Mouse (Mus musculus) MEL (cell line): Measurements from ENCODE around the gene Traf5. TPM values are rescaled to one million over a fixed set of nuclear protein-coding genes. Genes with fewer than 3 reads are reported as not detected.

ENCODE experiments used
- DNase-seq: peaks from one replicate; pipeline ENCODE4 v3.0.0; 2011; ENCODE audit warnings: low read depth, low spot score
- H3K27ac ChIP-seq: 2 replicates; pipeline ENCODE4 v1.5.1; 2012; ENCODE audit warnings: low read depth, mild to moderate bottlenecking, control low read depth, low read length, moderate library complexity; ENCODE audit not compliant: control insufficient read depth
- H3K27me3 ChIP-seq, 2 experiments: fragments of 150-350 bp in 1 of 2; sonication (generic) in 1 of 2; 2 replicates each; pipeline ENCODE4 v1.6.1; 2012; ENCODE audit warnings: low read length in 2 of 2, mild to moderate bottlenecking in 2 of 2, improper control_type of control experiment in 1 of 2, moderate library complexity in 1 of 2; ENCODE audit not compliant: insufficient read depth in 2 of 2, control insufficient read depth in 1 of 2
- H3K36me3 ChIP-seq, 2 experiments: 2 replicates each; pipeline ENCODE4 v1.6.1; 2012 to 2014; ENCODE audit warnings: low read length in 2 of 2, improper control_type of control experiment in 1 of 2, inconsistent platforms in 1 of 2, mild to moderate bottlenecking in 1 of 2; ENCODE audit not compliant: insufficient read depth in 2 of 2, control insufficient read depth in 1 of 2
- H3K4me1 ChIP-seq, 2 experiments: fragments of 150-350 bp in 1 of 2; sonication (generic) in 1 of 2; 2 replicates each; pipeline ENCODE4 v1.6.1; 2012; ENCODE audit warnings: low read length in 2 of 2, improper control_type of control experiment in 1 of 2, mild to moderate bottlenecking in 1 of 2; ENCODE audit not compliant: insufficient read depth in 2 of 2, control insufficient read depth in 1 of 2
- H3K4me3 ChIP-seq, 2 experiments: fragments of 150-350 bp in 1 of 2; sonication (generic) in 1 of 2; 2 replicates each; pipeline ENCODE4 v1.5.1; 2012; ENCODE audit warnings: low read depth in 2 of 2, low read length in 2 of 2, mild to moderate bottlenecking in 2 of 2, moderate library complexity in 2 of 2, control low read depth in 1 of 2, improper control_type of control experiment in 1 of 2; ENCODE audit not compliant: control insufficient read depth in 1 of 2, insufficient read depth in 1 of 2
- H3K79me2 ChIP-seq: 2 replicates; pipeline ENCODE4 v1.6.1; 2012; ENCODE audit warnings: mild to moderate bottlenecking, low read length, moderate library complexity; ENCODE audit not compliant: control insufficient read depth, poor library complexity, insufficient read depth
- H3K9ac ChIP-seq: 2 replicates; pipeline ENCODE4 v1.6.1; 2012; ENCODE audit warnings: low read depth, mild to moderate bottlenecking, control low read depth, low read length, moderate library complexity; ENCODE audit not compliant: control insufficient read depth, poor library complexity, severe bottlenecking
- H3K9me3 ChIP-seq: fragments of 150-350 bp; sonication (generic); replicated peaks from 2 replicates; pipeline ENCODE4 v1.6.1; 2012; ENCODE audit warnings: mild to moderate bottlenecking, low read length, improper control_type of control experiment, moderate library complexity; ENCODE audit not compliant: insufficient read depth
- BHLHE40 ChIP-seq: IDR thresholded peaks from 2 replicates; pipeline ENCODE4 v1.6.1; 2012; ENCODE audit warnings: low read depth, mild to moderate bottlenecking, inconsistent platforms, low read length, improper control_type of control experiment, borderline replicate concordance
- CHD1 ChIP-seq: IDR thresholded peaks from 2 replicates; pipeline ENCODE4 v1.6.1; 2012; ENCODE audit warnings: low read depth, mild to moderate bottlenecking, inconsistent platforms, low read length, improper control_type of control experiment
- E2F4 ChIP-seq: IDR thresholded peaks from 2 replicates; pipeline ENCODE4 v1.6.1; 2011; ENCODE audit warnings: low read depth, low read length, improper control_type of control experiment, borderline replicate concordance
- GABPA ChIP-seq: IDR thresholded peaks from 2 replicates; pipeline ENCODE4 v1.6.1; 2012; ENCODE audit warnings: low read depth, mild to moderate bottlenecking, inconsistent platforms, low read length, improper control_type of control experiment, moderate library complexity
- GATA1 ChIP-seq: IDR thresholded peaks from 2 replicates; pipeline ENCODE4 v1.6.1; 2011; ENCODE audit warnings: low read depth, low read length, improper control_type of control experiment
- HCFC1 ChIP-seq: IDR thresholded peaks from 2 replicates; pipeline ENCODE4 v1.6.1; 2012; ENCODE audit warnings: low read depth, mild to moderate bottlenecking, inconsistent platforms, low read length, improper control_type of control experiment, moderate library complexity
- JUND ChIP-seq: IDR thresholded peaks from 2 replicates; pipeline ENCODE4 v1.6.1; 2011; ENCODE audit warnings: low read depth, mild to moderate bottlenecking, improper control_type of control experiment, low read length
- MAFK ChIP-seq: IDR thresholded peaks from 2 replicates; pipeline ENCODE4 v1.6.1; 2011; ENCODE audit warnings: low read depth, mild to moderate bottlenecking, low read length, improper control_type of control experiment, borderline replicate concordance
- MAX ChIP-seq: IDR thresholded peaks from 2 replicates; pipeline ENCODE4 v1.6.1; 2011; ENCODE audit warnings: low read length, improper control_type of control experiment
- MEF2A ChIP-seq: IDR thresholded peaks from 2 replicates; pipeline ENCODE4 v1.6.1; 2014; ENCODE audit warnings: low read depth, mild to moderate bottlenecking, inconsistent platforms, low read length, improper control_type of control experiment; ENCODE audit not compliant: poor library complexity, insufficient replicate concordance, severe bottlenecking; ENCODE audit errors: extremely low read depth
- MYB ChIP-seq: IDR thresholded peaks from 2 replicates; pipeline ENCODE4 v1.6.1; 2011; ENCODE audit warnings: mild to moderate bottlenecking, low read depth, low read length, improper control_type of control experiment
- RCOR1 ChIP-seq: IDR thresholded peaks from 2 replicates; pipeline ENCODE4 v1.6.1; 2012; ENCODE audit warnings: low read depth, mild to moderate bottlenecking, inconsistent platforms, low read length, improper control_type of control experiment
- SMC3 ChIP-seq: IDR thresholded peaks from 2 replicates; pipeline ENCODE4 v1.6.1; 2011; ENCODE audit warnings: low read depth, low read length, improper control_type of control experiment
- TCF12 ChIP-seq: IDR thresholded peaks from 2 replicates; pipeline ENCODE4 v1.6.1; 2014; ENCODE audit warnings: low read depth, mild to moderate bottlenecking, inconsistent platforms, low read length, improper control_type of control experiment, moderate library complexity
- UBTF ChIP-seq: IDR thresholded peaks from 2 replicates; pipeline ENCODE4 v1.6.1; 2012; ENCODE audit warnings: low read depth, mild to moderate bottlenecking, inconsistent platforms, low read length, improper control_type of control experiment, moderate library complexity, borderline replicate concordance; ENCODE audit not compliant: insufficient read depth
- USF1 ChIP-seq: IDR thresholded peaks from 2 replicates; pipeline ENCODE4 v1.6.1; 2014; ENCODE audit warnings: low read depth, mild to moderate bottlenecking, inconsistent platforms, low read length, improper control_type of control experiment, moderate library complexity
- USF2 ChIP-seq, 2 experiments: IDR thresholded peaks; 2 replicates each; pipeline ENCODE4 v1.6.1; 2011 to 2012; ENCODE audit warnings: improper control_type of control experiment in 2 of 2, low read length in 2 of 2, borderline replicate concordance in 1 of 2, inconsistent platforms in 1 of 2, low read depth in 1 of 2, mild to moderate bottlenecking in 1 of 2; ENCODE audit not compliant: insufficient read depth in 1 of 2
- ZC3H11A ChIP-seq: IDR thresholded peaks from 2 replicates; pipeline ENCODE4 v1.6.1; 2012; ENCODE audit warnings: low read depth, mild to moderate bottlenecking, inconsistent platforms, low read length, improper control_type of control experiment
- ZKSCAN1 ChIP-seq: IDR thresholded peaks from 2 replicates; pipeline ENCODE4 v1.6.1; 2012; ENCODE audit warnings: low read depth, mild to moderate bottlenecking, inconsistent platforms, low read length, improper control_type of control experiment, moderate library complexity
- ZNF384 ChIP-seq: IDR thresholded peaks from 2 replicates; pipeline ENCODE4 v1.6.1; 2012; ENCODE audit warnings: low read depth, mild to moderate bottlenecking, inconsistent platforms, low read length, improper control_type of control experiment
- polyA plus RNA-seq, 2 experiments: library from polyadenylated mRNA; stranded (reverse) in 1 of 2; unstranded in 1 of 2; fragments of >175 nt in 1 of 2; fragments of >200 nt in 1 of 2; gene quantifications; 2 replicates each; pipeline versions ENCODE4 v1.2.1 to v1.2.4; 2012; ENCODE audit warnings: low replicate concordance in 2 of 2, low read depth in 1 of 2; ENCODE audit not compliant: insufficient read length in 2 of 2, insufficient read depth in 1 of 2, missing spikeins in 1 of 2
- total RNA-seq: library from RNA; depleted of rRNA; stranded (reverse); fragments of 300-350 nt; gene quantifications from 2 replicates; pipeline ENCODE4 v1.2.3, GENCODE M21; 2012

Gene Traf5
- total and polyA plus RNA-seq, 3 experiments = 4.0 to 7.3 TPM; not detected in 1

GRCm38 (mm10) chr1:191981426-191982102 is 110.8 kb downstream of the Traf5 start:
- H3K9ac ChIP-seq = no peak overlapping the region
- no peaks in the 10 kb centered on the region for H3K36me3 ChIP-seq
- H3K79me2 ChIP-seq = no peaks in the 10 kb centered on the region
- peaks cover 0 to 4% of the 10 kb centered on the region in 2 experiments; a peak in 2 of 4 replicates for H3K27me3 ChIP-seq
- peak; percentile 10 for DNase-seq
- H3K27ac ChIP-seq = no peak overlapping the region
- no peaks in the 10 kb centered on the region for H3K4me1 ChIP-seq
- H3K9me3 ChIP-seq = no peaks in the 10 kb centered on the region
- H3K4me3 ChIP-seq = no peak overlapping the region
- TF ChIP-seq JUND (no peak), ZKSCAN1 (no peak), E2F4 (no peak), USF2 (IDR thresholded peaks at IDR 0.05; ENCODE audit: borderline replicate concordance in 1 of 2, insufficient read depth in 1 of 2, low read depth in 1 of 2, low read length in 2 of 2) (no peak)

- H3K9ac ChIP-seq = no peak within 1 kb of the TSS
- no peaks in the 10 kb centered on the region for H3K79me2 ChIP-seq
- H3K9me3 ChIP-seq = no peaks in the 10 kb centered on the region
- no peaks in the 10 kb centered on the region for H3K36me3 ChIP-seq
- H3K4me1 ChIP-seq = no peaks in the 10 kb centered on the region
- no peak within 1 kb of the TSS for H3K27ac ChIP-seq
- no peak within 1 kb of the TSS for H3K4me3 ChIP-seq
- peaks cover 0 to 11% of the 10 kb centered on the region in 2 experiments; a peak in 3 of 4 replicates for H3K27me3 ChIP-seq
- TF ChIP-seq USF2 (IDR thresholded peaks at IDR 0.05; ENCODE audit: borderline replicate concordance in 1 of 2, insufficient read depth in 1 of 2, low read depth in 1 of 2, low read length in 2 of 2) (no peak), UBTF (no peak), USF1 (no peak), ZC3H11A (no peak), MAX (no peak), MYB (no peak), MEF2A (no peak), RCOR1 (no peak), GABPA (no peak), BHLHE40 (no peak), HCFC1 (no peak), TCF12 (no peak), SMC3 (no peak), GATA1 (no peak), MAFK (no peak), CHD1 (no peak), ZNF384 (no peak)
- DNase-seq = peak; percentile 10
These were observed 115.2 kb downstream of the Traf5 start, which contains the start of gene Rd3 for GRCm38 (mm10) chr1:191977187-191977586. Rd3 (plus strand) TSS chr1:191977370.
